Mouse (Mus musculus) limb, embryonic 13.5 days (tissue): ENCODE data around the gene Macrod1. TPM values are rescaled to one million over a fixed set of nuclear protein-coding genes. Genes with fewer than 3 reads are reported as not detected.

Source experiments
- ATAC-seq: fragments of 200-750 bp; cut with Nextera tagmentation; 2 replicates; pipeline ENCODE4 v1.8.0; 2017; ENCODE audit warnings: low read depth, moderate number of reproducible peaks, moderate TSS enrichment; ENCODE audit not compliant: low FRiP score
- H3K27ac ChIP-seq: fragments of 300-500 bp; sonication (generic); 2 replicates; pipeline ENCODE4 v1.5.1; 2015; ENCODE audit warnings: inconsistent platforms, mild to moderate bottlenecking, moderate library complexity
- H3K27me3 ChIP-seq: fragments of 300-500 bp; sonication (generic); 2 replicates; pipeline ENCODE4 v1.6.1; 2015; ENCODE audit warnings: mild to moderate bottlenecking, inconsistent platforms
- H3K36me3 ChIP-seq: fragments of 300-500 bp; sonication (generic); 2 replicates; pipeline ENCODE4 v1.6.1; 2015; ENCODE audit warnings: inconsistent platforms, mild to moderate bottlenecking, moderate library complexity
- H3K4me1 ChIP-seq: fragments of 300-500 bp; sonication (generic); 2 replicates; pipeline ENCODE4 v1.6.1; 2015; ENCODE audit warnings: inconsistent platforms
- H3K4me2 ChIP-seq: fragments of 300-500 bp; sonication (generic); replicated peaks from 2 replicates; pipeline ENCODE4 v1.6.1; 2015; ENCODE audit warnings: inconsistent platforms, mild to moderate bottlenecking, moderate library complexity
- H3K4me3 ChIP-seq: fragments of 300-500 bp; sonication (generic); 2 replicates; pipeline ENCODE4 v1.5.1; 2015; ENCODE audit warnings: moderate library complexity, mild to moderate bottlenecking, inconsistent platforms
- H3K9ac ChIP-seq: fragments of 300-500 bp; sonication (generic); 2 replicates; pipeline ENCODE4 v1.6.1; 2015; ENCODE audit warnings: mild to moderate bottlenecking, inconsistent platforms
- H3K9me3 ChIP-seq: fragments of 300-500 bp; sonication (generic); 2 replicates; pipeline ENCODE4 v1.6.1; 2016; ENCODE audit warnings: inconsistent platforms
- WGBS: fragments of 180-500 bp; shearing (Covaris S2); methylation state at CpG from one replicate; pipeline ENCODE4 v1.1.7; 2015; 5-methylcytosine and 5-hydroxymethylcytosine counted together
- polyA plus RNA-seq: library from polyadenylated mRNA; unstranded; fragments of >200 nt; fragmentation: Nextera tagmentation; extraction: Ambion mirVana; gene quantifications from 2 replicates; pipeline ENCODE4 v1.2.1, GENCODE M21; 2015

Gene Macrod1
- 12.3 and 13.3 TPM in 2 replicates for polyA plus RNA-seq

DNA sequence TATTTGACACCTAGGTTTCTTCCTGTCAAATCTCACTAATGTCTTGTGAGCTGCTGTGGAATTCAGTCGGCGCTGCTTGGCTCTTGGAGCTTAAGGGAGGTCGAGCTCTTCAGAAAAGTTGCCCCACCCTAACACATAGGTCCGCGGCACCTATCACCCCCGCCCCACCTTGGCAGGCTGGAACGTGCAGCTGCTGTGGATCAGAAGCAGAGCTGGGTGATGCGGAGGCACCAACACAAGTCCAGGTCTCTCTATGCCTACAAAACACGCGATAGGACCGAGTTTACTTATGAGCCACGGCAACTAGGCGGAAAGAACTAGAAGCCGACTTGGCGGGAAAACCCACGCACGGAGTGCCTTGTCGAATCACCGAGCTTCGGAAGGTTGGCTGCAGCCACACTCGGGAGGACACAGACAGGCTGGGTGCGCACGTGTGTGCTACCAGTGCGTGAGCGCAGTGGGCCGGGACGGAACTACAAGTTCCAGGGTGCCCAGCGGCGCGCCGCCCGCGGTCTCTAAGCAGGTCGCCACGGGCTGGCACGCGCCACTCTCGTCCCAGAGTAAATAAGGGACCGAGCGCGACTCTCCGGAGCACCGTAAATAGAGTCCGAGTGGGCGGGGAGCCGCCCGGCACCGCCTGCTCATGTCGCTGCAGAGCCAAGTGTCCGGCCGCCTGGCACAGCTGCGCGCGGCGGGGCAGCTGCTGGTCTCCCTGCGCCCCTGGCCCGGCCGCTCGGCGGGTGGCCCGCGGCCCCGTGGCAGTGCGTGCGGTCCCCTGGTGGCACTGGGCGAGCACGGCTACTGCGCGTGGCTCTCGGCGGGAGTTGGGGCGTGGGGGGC is at the start of gene Macrod1:
TSS of gene Macrod1 (plus strand) at position 563 of the 840 bp plus-strand sequence.
- Histone ChIP-seq H3K27me3 (peaks cover 23% of the 10 kb centered on the region), H3K27ac (peak within 1 kb of the TSS; percentile 48; the same call in 1 of the 2 replicates), H3K9ac (peak within 1 kb of the TSS; percentile 75), H3K4me3 (peak within 1 kb of the TSS; percentile 72), H3K9me3 (no peaks in the 10 kb centered on the region), H3K36me3 (no peaks in the 10 kb centered on the region), H3K4me1 (peaks cover 26% of the 10 kb centered on the region), H3K4me2 (peak within 1 kb of the TSS; percentile 100)
- WGBS, result 1% methylated on average over 72 of the region's 72 CpGs
- peak; percentile 78 for ATAC-seq

DNA sequence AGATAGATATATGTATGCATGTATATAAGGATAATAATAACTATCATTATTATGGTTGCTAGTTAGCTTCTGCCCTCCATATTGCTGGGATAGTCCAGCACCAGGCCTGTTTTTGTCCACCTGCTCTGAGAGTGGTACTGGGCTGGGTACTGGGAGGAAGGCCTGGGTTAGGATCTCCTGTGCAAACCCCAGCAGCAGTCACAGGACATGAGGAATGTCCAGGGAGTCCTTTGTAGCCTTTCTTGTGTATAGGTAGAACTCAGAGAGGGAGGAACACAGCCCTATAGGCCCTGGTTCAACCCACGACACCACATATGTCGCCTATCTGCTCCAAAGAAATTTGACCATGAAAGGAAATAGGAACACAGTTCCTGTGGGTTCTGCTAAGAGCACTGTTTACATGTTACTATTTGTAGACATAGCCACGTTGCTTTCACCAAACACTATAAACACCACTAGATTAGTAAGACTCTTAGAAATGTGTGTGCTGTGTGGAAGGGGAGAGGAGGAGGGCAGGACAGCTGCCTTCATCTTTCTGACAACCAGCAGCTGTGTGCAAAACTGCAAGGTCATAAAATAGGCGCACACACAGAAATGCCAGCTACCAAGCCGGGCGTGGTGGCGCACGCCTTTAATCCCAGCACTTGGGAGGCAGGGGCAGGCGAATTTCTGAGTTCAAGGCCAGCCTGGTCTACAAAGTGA is 49.6 kb upstream of the Macrod1 start:
- H3K36me3 ChIP-seq, result no peaks in the 10 kb centered on the region
- no peaks in the 10 kb centered on the region for H3K4me1 ChIP-seq
- no peak overlapping the region for H3K4me3 ChIP-seq
- peak overlapping the region; percentile 25; the same call in 1 of the 2 replicates for H3K9ac ChIP-seq
- H3K4me2 ChIP-seq, result no peak overlapping the region
- H3K27me3 ChIP-seq, result no peaks in the 10 kb centered on the region
- no peak overlapping the region for H3K27ac ChIP-seq
- no peaks in the 10 kb centered on the region for H3K9me3 ChIP-seq
- no peak for ATAC-seq
- 84% methylated on average over 9 of the region's 9 CpGs for WGBS

DNA sequence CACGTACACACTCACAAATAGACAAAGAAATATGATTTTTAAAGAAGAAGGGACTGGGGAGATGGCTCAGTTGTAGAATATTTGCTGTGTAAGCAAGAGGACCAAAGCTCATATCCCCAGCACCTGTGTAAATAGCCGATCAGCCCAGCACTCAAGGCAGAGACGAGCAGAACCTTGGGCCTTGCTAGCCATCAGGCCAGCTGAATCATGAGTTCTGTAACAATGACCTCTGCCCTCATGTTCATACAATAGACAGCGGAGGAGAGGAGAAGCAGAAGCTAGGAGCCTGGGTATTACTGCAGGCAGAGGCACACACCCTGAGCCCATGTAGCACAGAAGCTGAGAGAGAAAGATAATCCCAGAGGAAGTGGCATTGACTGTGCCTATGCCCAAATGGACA is 44.2 kb upstream of the Macrod1 start:
- 88% methylated on average over 4 of the region's 4 CpGs for WGBS
- H3K4me1 ChIP-seq, result no peaks in the 10 kb centered on the region
- no peak overlapping the region for H3K4me3 ChIP-seq
- H3K4me2 ChIP-seq, result no peak overlapping the region
- H3K9me3 ChIP-seq, result no peaks in the 10 kb centered on the region
- no peak for ATAC-seq
- H3K36me3 ChIP-seq, result peaks cover 15% of the 10 kb centered on the region
- H3K27me3 ChIP-seq, result no peaks in the 10 kb centered on the region
- H3K27ac ChIP-seq, result no peak overlapping the region
- H3K9ac ChIP-seq, result no peak overlapping the region

DNA sequence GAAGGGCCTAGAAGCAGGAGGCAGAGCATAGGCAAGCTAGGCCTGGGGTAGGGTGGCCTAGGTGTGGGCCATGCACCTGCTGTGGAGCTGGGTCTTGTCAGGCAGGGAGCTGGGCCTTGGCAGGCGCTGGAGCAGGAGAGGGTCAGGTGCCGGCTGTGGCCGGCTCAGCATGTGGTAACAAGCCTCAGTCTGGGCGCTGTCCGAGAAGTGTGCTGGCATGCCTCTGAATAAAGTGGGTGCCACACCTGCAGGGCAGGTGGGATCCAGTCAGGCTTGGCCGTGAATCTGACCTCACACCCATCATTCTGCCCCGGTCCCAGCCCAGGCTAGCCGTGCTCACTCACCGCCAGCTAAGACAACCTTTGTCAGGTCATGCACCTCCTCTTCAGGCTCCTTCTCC is 42.6 kb upstream of the Macrod1 start:
- no peaks in the 10 kb centered on the region for H3K9me3 ChIP-seq
- no peaks in the 10 kb centered on the region for H3K4me1 ChIP-seq
- H3K4me3 ChIP-seq, result no peak overlapping the region
- H3K36me3 ChIP-seq, result peaks cover 29% of the 10 kb centered on the region
- H3K27me3 ChIP-seq, result no peaks in the 10 kb centered on the region
- no peak overlapping the region for H3K4me2 ChIP-seq
- no peak overlapping the region for H3K27ac ChIP-seq
- no peak for ATAC-seq
- no peak overlapping the region for H3K9ac ChIP-seq
- WGBS, result 85% methylated on average over 9 of the region's 9 CpGs

DNA sequence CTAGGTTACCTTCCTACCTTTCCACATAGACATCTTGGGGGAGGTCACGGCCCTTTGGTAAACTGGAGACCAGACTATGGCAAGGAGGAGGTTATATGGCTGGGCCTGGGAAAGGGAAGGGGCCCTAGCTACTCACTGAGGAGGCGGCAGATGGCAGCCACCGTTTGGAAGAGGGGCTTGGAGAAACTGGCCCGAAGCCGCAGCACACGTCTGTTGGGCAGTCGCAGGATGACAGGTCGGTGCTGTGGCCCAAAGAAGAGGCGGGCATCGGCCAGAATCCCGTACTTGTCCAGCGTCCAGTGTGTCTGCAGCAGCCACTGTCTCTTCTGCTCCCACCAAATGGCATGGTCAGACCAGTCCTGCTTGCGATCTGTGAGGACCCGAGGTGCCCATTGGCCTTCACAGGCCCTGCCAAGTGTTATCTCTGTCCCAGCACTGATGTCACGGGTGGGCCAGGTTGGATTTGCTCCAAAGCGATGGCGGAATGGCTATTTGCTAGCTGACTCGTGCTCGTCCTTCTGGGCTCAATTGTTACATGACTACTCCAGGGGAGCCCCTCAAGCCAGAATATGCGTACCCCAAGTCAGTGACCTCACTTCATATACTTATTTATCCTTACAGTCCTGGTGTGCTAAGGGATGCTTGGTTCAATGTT is 42.0 kb upstream of the Macrod1 start:
- Histone ChIP-seq H3K4me1 (no peaks in the 10 kb centered on the region), H3K27me3 (no peaks in the 10 kb centered on the region), H3K27ac (no peak overlapping the region), H3K9ac (no peak overlapping the region), H3K9me3 (no peaks in the 10 kb centered on the region), H3K36me3 (peaks cover 35% of the 10 kb centered on the region), H3K4me3 (no peak overlapping the region), H3K4me2 (no peak overlapping the region)
- 89% methylated on average over 20 of the region's 20 CpGs for WGBS
- no peak for ATAC-seq

DNA sequence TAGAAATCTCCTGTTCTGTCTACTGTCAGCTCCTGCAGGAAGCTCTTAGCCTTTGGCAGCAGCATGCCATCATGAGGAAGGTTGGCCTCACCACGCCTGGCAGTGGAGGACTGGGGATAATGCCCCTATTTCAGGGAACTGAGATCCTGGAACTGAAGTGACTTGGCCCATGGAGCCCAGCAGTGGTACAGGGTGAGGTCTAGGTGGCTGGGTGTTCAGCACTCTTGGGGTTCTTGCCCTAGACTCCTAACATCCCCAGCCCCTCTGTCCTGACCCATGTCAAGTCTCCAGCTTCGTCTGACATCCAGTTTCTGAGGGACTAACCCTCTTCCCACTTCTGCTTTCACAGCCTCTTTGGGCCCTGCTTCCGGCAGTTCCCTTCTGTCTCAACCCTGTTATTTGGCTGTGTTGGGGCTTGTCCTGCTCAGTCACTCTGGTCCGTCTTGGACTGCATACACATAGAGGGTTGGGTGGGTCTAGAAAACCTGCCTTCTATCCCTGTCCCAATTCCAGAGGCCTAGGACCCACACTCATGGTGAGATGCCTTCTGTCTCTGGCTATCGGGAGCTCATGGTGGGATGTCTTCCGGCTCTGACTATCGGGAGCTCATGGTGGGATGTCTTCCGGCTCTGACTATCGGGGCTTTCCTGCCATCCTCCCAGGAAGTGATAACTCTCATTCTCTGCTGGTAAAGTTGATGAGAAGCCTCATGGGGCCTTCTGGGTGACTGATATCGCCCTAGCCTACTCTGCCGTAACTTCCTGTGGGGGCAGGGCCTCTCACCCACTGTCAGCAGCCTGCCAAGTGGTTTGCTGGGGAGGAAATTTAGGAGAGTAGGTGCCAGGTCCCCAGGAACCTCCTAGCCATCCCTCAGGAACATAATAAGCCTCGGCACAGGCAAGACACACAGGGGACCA is 38.8 kb upstream of the Macrod1 start:
- no peak overlapping the region; the same call in 1 of the 2 replicates for H3K27ac ChIP-seq

DNA sequence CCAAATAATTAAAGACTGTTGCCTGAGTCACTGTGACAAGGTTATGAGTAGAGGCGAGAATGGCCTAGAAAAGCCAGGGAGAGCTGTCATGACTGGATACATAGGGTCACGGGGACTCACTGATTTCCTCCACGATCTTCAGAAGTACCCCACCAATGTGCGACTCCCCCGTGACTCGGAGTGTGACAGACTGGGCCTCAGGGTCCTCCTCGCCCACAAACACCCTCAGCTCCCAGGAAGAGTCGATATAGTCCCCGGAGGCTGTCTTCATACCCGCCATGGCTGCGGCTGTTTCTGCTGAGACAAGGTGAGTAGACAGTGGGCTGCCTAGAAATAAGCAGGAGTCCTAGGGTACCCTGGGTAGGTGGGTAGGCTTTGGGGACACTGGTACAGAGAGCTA is 38.1 kb upstream of the Macrod1 start:
- Histone ChIP-seq H3K9ac (no peak overlapping the region), H3K9me3 (no peaks in the 10 kb centered on the region), H3K27ac (no peak overlapping the region; the same call in 1 of the 2 replicates), H3K4me2 (no peak overlapping the region), H3K4me3 (no peak overlapping the region), H3K27me3 (no peaks in the 10 kb centered on the region), H3K4me1 (no peaks in the 10 kb centered on the region), H3K36me3 (peaks cover 70% of the 10 kb centered on the region)
- WGBS, result 89% methylated on average over 11 of the region's 11 CpGs
- ATAC-seq, result no peak

More for the DNA sequence above, 38.8 kb upstream of the Macrod1 start:
- H3K36me3 ChIP-seq, result peaks cover 67% of the 10 kb centered on the region
- no peak overlapping the region for H3K4me2 ChIP-seq
- H3K4me1 ChIP-seq, result no peaks in the 10 kb centered on the region
- no peak overlapping the region for H3K9ac ChIP-seq
- H3K4me3 ChIP-seq, result no peak overlapping the region
- ATAC-seq, result no peak
- no peaks in the 10 kb centered on the region for H3K9me3 ChIP-seq
- H3K27me3 ChIP-seq, result no peaks in the 10 kb centered on the region
- WGBS, result 72% methylated on average over 12 of the region's 12 CpGs

DNA sequence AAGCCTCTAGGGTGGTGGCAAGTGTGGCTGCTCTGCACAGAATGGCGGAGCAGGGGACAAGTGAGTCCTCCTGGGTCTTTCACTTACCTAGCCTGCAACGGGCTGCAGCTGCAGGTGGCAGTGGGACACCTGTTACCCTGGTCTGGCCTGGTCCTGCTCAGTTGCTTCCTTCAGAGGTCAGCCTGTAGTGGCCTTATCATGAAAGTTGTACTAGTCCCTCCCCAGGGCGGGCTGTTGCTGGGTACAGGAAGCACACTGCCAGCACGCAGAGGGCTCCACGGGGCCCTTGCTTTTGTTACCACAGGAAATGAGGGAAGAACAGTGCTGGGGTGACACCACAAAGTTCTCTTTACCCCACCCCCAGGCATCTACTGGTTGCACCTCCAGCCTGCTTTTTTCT is 37.4 kb upstream of the Macrod1 start, which contains the start of gene Fermt3:
TSS of gene Fermt3 (minus strand) at position 279 of the 400 bp plus-strand sequence.
- no peak within 1 kb of the TSS for H3K4me3 ChIP-seq
- H3K9ac ChIP-seq, result no peak within 1 kb of the TSS
- no peaks in the 10 kb centered on the region for H3K4me1 ChIP-seq
- no peaks in the 10 kb centered on the region for H3K27me3 ChIP-seq
- H3K4me2 ChIP-seq, result no peak within 1 kb of the TSS
- WGBS, result 74% methylated on average over 5 of the region's 5 CpGs
- no peak within 1 kb of the TSS; the same call in 1 of the 2 replicates for H3K27ac ChIP-seq
- no peak for ATAC-seq
- peaks cover 75% of the 10 kb centered on the region for H3K36me3 ChIP-seq
- no peaks in the 10 kb centered on the region for H3K9me3 ChIP-seq

DNA sequence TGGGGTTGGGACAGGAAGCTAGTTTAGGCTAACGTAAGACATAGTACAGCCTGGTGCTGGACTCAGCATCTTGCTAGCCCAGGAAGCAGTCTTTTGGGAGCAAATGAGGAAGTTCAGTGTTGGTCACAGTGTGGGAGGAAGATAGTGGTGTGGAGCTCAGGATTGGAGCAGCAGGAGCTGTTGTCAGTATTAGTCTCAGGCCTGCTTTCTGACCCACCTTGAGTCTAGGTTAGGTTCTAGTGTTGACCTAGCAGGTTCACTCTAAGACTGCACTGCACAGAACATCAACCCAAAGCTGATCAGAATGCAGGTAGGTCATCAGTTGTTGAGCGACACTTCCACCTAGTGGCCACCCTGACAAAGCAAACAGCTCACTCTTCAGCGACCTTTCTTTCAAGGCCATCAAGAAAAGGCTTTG is 36.4 kb upstream of the Macrod1 start:
- Histone ChIP-seq H3K9me3 (no peaks in the 10 kb centered on the region), H3K4me3 (no peak overlapping the region), H3K27ac (no peak overlapping the region), H3K4me2 (no peak overlapping the region), H3K9ac (no peak overlapping the region), H3K4me1 (no peaks in the 10 kb centered on the region), H3K27me3 (no peaks in the 10 kb centered on the region), H3K36me3 (peaks cover 82% of the 10 kb centered on the region)
- WGBS, result 53% methylated on average over 3 of the region's 3 CpGs
- ATAC-seq, result peak; percentile 48; the same call in 1 of the 2 replicates

DNA sequence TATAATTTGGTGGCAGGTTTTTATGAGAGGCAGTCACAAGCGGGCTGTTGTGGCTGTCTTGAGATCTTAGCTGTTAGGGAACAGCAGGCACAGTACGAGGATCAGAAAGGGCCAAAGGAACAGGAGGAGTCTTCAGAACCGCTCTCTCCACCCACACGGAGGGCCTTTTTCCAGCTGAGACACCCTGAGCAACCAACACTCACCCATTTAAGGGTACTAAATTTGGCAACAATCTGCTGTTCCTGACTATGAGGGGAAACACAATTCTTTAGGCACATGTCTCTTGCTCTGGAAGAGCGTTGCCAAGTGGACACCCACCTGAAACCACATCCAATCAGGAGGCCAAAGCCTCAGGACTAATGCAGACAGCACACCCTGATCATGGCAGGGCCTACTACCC is 27.1 kb upstream of the Macrod1 start:
- Histone ChIP-seq H3K4me2 (no peak overlapping the region), H3K9ac (no peak overlapping the region), H3K4me3 (no peak overlapping the region), H3K27me3 (no peaks in the 10 kb centered on the region), H3K9me3 (no peaks in the 10 kb centered on the region), H3K27ac (no peak overlapping the region), H3K4me1 (no peaks in the 10 kb centered on the region), H3K36me3 (peaks cover 96% of the 10 kb centered on the region)
- ATAC-seq, result no peak
- 93% methylated on average over 5 of the region's 5 CpGs for WGBS

DNA sequence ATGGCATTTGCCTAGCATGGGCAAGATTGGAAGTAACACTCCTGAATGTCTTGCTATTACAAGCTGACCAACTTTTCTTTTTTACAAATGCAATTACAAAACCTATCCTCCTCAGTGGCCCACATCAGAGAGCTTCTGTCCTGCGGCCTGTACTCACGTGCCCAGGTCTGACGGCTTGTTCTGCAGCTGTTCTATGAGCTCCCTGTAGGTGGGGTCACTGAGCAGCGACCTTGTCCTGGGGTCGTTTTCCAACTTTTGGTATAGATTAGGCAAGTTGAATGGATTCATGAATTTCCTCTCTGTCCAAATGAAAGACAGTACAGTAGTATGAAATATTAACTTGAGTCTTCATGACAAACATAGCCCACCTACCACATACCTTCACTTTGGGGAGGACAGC is 22.6 kb upstream of the Macrod1 start:
- H3K9ac ChIP-seq, result no peak overlapping the region

More for the DNA sequence above, 22.6 kb upstream of the Macrod1 start:
- Histone ChIP-seq H3K9me3 (no peaks in the 10 kb centered on the region), H3K27ac (no peak overlapping the region), H3K27me3 (no peaks in the 10 kb centered on the region), H3K36me3 (peaks cover 64% of the 10 kb centered on the region), H3K4me1 (peaks cover 21% of the 10 kb centered on the region), H3K4me3 (no peak overlapping the region), H3K4me2 (no peak overlapping the region)
- WGBS, result 93% methylated on average over 5 of the region's 5 CpGs
- ATAC-seq, result no peak
